Mouse (Mus musculus): ENCODE measurements around the gene Traf1.

Traf1 gene

DNA sequence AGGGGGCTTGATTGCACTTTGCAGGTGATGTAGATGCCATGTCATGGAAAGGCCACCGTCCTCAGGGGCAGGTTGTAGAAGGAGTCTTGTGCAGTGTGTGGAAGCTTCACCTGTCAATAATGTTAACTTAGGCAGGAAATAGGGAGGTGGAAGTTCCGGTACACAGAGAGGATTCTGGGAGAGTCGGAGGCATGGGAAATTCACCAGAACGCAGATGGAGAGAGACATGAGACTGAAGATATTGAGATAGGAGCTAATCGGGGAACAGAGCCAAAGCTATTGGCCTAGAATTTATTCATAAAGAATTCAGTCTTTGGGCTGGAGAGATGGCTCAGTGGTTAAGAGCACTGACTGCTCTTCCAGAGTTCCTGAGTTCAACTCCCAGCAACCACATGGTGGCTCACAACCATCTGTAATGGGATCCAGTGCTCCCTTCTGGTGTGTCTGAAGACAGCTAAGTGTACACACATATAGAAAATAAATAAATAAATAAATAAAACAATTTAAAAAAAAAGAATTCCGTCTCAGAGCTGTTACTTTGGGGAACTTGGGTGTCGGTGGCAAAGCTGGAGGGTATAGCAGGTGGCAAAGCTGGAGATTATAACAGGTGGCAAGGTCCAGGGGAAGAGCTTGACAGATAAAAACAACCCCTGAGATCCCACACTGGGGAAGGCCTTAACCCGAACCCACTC is 4.8 kb upstream of the Traf1 start:
- DNase-seq (ENCODE audit: low spot score): no peak

DNA sequence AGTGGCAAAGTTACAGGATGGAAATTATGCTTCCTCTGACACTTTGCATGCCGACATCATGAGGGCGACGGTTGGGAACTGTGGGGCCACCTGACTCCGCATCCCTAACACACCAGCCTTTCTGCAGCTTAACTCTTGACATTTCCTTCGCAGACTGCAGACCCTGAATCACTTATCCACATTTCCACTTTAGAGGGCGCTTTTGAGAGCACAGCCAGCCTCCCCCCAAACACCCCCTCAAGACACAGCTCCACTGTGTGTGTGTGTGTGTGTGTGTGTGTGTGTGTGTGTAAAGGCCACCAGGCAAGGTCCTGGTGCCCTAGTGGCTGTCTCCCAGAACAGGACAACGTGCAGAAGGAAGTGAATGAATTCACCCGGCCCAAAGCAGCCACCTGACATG is 4.2 kb upstream of the Traf1 start:
- no peak for DNase-seq (ENCODE audit: low spot score)

DNA sequence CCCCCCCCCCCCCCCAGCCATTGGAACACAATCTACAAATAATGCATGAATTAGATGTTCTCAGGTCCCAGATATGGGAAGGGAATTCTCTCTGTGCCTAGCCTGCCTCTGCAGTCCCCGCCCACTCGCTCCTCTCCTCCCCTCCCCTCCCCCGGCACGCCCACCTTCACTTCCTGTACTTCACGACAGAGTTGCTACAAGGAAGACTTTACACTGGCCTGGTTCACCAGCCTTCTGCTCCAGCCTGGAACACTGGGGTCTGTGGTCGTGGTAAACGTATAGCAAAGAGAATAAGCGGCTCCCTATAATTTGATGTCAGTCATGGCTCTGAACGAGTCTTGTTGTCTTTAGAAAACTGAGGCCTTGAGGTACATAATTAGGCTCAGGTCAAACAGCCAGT is 3.7 kb upstream of the Traf1 start:
- DNase-seq (ENCODE audit: low spot score): peak; percentile 66

DNA sequence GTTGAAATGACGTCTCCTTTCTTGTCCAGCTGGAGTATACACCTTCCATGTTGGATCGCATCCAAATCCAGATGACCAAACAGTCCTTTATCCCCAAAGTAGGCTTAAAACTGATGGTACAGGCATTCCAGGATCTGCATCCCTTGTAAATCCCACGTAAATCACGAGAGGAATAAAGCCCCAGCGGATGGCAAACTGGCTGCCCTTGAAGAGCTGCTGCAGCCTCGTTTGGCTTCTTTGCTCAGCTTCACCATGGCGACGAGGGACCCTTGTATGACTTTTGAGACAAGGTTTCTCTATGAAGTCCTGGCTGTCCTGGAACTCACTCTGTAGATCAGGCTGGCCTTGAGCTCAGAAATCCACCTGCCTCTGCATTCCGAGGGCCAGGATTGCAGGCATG is 3.1 kb upstream of the Traf1 start:
- DNase-seq (ENCODE audit: low spot score): no peak

DNA sequence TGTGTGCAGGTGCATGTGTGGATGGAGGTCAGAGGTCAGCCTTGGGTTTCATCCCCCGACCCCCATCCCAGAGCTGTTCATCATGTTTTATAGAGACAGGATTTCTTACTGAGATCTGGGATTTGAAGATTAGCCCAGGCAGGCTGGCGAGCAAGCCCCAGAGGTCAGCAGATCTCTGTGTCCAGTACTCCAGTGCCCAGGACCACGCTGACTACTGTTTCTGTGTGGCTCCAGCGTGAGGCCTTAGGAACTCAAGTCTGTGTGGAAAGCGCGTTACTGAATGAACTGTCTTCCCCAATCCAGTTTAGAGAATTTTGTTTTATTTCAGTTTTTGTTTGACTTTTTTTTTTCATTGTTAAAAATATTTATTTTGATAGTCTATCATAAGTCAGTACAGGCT is 2.7 kb upstream of the Traf1 start:
- DNase-seq (ENCODE audit: low spot score): no peak

DNA sequence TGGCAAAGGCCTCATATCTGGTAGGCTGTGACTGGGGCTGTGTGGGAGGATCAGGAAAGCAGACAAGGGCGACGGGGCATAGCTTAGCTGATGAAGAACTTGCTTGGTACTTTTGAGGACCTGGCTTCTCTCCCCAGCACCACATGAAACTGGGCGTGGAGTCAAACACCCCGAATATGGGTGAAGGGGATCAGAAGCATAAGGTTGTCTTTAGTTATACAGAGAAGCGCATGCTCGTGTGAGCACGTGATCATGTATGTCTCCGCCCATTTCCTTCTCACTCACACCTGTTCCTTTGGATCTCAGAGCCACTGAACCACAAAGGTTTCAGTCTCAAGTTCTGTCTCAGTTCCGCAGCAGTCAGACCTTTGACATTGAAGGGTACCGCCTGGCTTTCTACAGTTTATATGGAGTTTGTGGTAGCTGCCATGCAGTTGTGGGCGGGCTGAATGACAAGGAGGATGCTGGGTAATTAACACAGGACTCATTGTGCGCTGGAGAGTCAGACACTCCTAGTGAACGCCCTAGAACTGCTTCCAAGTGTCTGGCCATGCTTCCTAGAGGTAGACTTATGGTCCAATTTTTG is 1.9 kb upstream of the Traf1 start:
- peak; percentile 93 for DNase-seq (ENCODE audit: low spot score)

DNA sequence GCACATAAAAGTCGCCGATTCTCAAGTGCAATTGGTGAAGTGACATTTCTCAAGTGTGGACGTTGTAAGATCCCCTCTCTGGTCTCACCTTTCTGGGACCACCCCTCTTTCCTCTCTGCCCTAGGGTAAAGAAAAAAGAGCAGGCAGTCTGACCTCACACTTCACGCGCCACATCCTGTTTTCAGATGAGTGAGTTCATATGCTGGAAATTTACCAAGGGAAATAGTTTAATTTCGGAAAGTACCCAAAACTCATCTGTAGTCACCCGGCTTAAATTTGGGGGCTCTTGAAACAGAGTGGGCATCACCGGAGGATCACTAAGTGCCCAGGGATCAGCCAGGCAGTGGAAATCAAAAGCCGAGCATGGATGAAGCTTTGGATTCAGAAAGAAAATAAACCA is 1.3 kb upstream of the Traf1 start:
- DNase-seq (ENCODE audit: low spot score): peak; percentile 91

DNA sequence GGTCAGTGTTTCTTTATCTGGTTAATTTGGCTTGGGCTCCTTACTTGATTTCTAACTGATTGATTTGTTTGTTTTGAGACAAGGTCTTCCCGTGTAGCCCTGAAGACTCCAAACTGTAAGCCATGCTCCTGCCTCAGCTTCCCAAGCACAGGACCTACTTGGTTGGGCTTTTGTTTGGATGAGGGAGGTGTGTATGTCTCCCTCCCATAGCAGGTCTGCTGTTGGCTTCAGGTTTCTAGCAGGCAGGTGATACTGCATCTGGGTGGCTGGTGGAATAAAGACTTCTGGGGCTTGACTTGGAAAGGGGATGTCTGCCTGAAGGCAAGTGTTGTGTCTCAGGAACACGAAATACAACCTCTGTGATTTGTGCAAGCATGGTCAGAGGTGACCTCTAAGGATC is 639 bp upstream of the Traf1 start:
- peak; percentile 31 for DNase-seq (ENCODE audit: low spot score)

DNA sequence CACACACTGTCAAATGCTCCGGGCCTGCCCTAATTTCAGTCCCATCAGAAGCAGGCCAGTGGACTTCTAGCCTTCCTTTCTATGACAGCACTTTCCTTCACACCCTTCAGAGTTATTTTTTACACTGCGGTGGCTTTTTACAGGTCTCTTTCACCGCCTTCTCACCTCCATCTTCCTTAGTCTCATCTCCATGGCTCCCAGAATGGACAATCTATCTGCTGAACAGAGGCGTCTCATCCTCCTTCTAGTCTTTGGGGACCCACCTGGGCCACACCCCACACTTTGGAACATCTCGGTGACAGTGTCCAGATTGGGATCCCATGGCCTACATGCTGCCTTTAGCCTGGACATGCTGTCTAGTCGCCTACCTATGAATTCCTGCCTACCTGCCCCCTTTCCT is 606 bp downstream of the Traf1 start:
- no peak for DNase-seq (ENCODE audit: low spot score)

DNA sequence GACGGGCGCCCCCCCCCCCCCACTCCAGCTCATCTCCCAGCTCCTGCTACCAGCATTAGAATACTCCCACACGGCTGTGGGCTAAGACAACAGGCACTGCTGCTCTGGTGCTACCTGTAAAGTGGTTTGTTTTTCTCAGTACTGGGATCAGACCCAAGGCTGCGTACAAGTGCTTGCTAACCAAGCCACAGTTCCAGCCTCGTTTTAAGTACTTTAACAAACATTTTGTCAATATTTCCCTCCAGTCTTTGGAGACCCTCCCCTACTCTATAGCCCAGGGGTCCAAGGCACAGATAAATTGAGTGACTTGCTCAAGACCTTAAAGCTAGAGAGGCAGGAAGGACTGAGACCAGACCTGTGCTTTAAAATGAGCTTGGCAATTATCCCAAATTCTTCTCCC is 1.1 kb downstream of the Traf1 start:
- DNase-seq (ENCODE audit: low spot score): no peak

DNA sequence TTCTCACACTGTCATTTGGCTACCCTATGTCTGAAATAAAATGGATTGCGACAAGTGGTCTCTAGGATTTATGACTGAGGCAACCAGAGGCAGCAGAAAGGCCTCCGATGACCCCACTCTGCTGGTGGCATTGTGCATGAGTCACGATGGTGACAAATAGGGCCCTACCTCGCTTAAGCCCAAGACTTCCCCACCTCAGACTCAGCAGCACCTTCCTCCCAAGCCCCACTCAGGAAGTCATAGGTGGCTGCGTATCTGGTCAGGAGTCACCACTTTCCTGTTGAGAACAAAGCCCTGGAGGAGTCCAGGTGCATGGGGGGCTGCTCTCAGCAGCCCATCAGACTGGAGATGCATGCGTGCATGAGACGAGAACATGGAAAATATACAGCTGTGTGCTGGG is 3.0 kb downstream of the Traf1 start:
- peak; percentile 54 for DNase-seq (ENCODE audit: low spot score)

DNA sequence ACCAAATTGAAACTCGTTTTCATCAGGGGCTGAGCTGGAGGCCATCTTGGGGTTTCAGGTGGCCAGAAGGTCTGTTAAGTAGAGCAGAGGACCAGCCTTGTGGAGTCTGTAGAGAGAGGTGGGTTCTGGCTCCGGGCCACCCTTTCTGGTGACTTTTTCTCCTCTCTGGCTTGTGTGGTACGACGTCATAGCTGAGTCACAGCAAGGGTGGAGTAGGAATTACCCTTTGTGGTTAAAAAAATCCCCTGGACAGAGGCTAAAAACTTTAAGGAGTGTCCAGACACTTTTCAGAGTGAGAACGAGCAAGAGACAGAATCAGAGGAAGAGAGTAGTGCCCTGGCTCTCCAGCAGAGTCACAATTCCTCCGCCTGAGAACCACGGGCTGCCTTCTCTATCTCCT is 3.5 kb downstream of the Traf1 start:
- DNase-seq (ENCODE audit: low spot score): peak; percentile 63

DNA sequence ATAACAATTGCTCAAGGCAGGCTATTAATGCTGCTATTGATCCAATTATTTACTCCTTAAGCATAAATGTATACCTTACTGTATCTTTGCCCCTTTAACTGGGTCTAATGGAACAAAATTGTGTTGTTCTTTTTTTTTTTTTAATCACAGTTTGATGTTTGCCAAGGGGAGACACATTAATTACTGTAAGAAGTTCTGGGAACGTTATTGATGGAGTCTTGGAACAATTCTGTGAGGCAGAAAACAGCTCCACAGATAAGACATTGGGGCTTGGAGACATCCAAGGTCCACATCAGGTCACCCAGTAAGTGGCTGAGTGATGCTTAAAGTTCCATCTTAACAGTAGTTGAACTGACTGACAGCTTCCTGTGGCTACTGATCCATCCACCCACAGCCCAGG is 4.2 kb downstream of the Traf1 start:
- DNase-seq (ENCODE audit: low spot score): no peak

DNA sequence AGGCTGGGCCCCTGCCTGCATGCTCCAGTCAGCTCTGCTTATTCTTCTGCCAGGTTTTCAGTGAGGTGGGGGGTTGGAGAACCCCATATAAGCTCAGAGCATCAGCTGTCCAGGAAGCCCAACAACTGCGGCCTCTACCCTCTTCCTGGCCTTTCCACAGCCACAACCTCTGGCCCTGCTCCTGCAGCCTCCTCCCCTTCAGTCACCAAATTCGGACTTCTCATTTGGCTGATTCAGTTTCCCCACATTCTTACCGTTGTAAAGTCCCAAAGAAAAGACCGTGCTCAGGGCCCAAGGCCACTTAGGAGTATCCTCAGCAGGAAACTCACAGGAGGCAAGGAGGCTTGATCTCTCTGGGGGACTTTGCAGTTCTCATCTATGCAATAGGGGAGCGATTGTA is 4.6 kb downstream of the Traf1 start:
- DNase-seq (ENCODE audit: low spot score): no peak

DNA sequence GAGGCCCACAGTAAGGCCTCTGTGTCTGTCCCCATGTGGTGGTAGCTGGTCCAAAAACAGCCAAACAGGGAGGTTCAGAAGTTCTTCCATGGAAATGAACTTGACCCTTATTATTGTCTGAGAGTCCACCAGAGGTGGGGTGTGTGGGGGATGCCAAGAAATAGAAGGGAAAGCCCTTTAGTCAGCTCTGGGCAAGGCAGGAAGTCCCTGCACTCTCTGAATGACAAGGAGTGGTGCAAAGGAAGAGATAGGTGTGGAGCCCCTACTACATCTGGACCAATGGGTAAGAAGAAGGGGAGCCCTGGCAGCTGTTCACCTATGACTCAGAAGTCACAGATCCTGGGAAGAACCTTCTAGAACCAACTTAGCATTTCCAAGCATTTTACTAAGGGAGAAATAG is 7.2 kb downstream of the Traf1 start:
- no peak for DNase-seq (ENCODE audit: low spot score)

DNA sequence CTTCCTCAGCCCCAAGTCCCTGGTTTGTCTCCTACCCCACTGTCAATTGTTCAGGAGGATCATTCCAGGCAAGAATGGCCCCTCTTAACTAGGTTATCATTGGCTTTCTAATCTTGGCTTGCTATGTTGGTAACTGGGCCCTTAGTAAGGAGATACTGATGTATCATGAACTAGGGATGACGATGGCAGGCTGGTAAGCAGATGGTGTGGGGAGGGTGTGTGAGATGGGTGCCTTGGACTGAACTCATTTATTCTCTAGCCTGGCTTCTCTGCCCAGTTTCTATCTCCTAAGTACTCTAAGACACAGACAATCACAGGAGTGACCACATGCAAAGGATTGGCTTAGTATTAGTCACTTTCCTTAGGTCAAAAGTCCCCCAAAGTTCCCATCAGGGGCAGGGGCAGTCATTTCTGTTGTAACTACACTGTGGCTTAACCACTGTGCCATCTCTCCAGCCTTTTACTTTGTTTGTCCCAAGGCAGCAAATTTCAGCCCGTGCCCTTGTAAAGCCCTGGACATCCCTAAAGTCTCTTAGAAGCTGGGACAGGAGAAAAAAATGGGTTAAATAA is 7.9 kb downstream of the Traf1 start:
- DNase-seq (ENCODE audit: low spot score): no peak

DNA sequence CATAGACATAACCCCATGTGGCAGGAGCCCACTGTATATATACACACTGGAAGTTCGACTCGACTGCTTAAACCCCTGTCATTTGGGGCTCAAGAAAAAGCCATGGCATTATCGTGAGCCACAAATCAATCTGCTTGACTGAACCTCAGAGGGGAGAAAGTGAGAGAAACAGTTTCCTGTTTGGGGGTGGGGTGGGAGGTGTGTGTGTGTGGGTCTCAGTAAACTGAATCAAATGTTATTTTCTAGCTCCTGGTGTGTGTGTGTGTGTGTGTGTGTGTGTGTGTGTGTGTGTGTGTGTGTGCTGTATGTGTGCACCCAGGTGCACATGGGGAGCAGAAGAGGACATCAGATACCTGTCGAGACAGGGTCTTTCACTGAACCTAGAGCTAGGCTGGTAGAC is 8.6 kb downstream of the Traf1 start:
- peak; percentile 49 for DNase-seq (ENCODE audit: low spot score)

DNA sequence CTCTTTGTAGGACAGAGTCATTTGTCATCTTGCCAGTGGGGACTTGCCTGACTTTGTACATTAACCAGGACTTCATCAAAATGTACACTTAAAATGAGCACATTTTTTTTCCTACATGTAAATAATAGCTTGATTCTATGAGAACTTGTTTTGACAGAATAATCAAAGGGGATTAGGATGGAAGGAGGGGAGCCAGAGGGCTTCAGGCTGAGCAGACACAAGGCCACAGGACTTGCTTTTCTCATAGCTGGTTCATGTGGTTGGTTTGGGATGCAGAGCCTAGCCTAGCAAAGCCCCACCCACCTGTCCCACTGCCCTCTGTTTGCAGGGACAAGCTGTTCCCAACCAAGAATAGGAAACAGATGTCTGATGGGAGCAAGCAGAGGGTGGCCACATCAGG is 10.1 kb downstream of the Traf1 start:
- no peak for DNase-seq (ENCODE audit: low spot score)

DNA sequence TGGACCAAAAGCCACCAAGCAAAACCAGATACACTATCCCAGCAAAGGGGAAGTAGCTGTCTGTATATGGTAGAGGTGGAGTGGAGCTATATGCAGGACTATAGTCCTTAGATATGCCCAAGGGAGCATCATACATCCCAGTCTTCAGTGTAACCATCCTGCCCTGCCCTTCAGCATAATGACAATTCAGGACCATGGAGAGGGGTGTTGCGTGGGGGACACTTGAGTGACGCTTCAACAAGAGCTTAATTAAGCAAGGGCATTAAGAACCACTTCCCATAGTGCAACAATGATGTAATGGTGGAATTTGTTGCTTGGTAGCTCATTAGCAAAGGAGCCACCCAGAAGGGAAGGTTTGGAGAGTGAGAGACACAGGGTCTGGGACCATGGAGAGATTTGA is 12.9 kb downstream of the Traf1 start:
- no peak for DNase-seq (ENCODE audit: low spot score)

DNA sequence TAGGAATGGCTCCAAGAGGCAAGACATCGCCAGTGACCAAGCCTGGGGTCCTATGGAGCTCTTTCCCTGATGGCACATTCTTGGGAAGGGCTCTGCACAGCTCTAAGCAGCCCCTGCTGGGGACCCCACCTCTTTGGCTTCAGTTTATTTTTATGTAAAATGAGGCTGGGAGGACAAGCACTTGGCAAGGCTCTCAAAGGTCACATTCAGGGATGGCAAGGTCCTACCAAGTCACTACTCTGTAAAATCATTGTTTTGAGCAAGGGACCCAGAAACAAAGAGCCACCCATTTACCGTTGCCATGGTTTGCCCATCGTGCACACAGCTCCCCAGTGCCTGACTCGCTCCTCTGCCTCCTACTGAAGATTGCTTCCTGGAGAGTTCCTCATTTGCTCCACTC is 15.5 kb downstream of the Traf1 start:
- DNase-seq (ENCODE audit: low spot score): no peak

DNA sequence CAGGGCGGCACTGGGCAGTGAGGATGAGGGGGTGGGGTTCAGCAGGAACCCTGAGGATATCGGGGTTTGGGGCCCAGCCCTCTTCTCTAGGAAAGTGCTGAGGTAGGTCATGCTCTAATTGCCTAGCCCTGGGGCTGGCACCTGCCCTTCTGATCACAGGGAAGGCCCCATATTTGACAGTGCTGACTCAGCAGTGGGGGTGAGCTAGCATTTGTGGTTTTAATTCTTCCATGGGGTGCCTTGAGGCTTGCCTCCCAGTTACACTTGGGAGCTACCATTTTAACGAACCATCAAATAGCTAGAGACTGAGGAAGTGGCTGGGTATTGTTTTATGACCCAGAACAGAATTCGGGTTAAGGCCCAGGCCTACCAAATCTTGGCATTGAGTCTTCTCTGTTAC is 16.0 kb downstream of the Traf1 start:
- DNase-seq (ENCODE audit: low spot score): no peak

DNA sequence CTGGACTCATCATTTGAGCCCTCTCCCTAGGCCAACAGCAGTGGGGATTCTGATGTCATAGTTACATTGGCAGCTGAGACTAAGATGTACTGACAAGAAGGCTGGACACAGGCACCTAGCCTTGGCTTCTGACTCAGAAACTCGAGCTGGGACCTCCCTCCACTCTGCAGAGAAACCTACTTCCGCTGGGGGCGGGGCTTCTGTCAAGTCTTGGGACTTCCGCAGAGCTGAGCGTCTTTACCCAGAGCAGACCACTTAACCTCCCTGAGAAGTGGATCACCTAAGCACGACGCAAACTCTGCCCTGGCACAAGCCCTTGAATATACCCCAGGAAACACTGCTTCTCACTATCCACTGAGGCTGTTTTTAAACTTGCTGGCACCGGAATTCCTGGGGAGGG is 16.8 kb downstream of the Traf1 start:
- DNase-seq (ENCODE audit: low spot score): peak; percentile 87

DNA sequence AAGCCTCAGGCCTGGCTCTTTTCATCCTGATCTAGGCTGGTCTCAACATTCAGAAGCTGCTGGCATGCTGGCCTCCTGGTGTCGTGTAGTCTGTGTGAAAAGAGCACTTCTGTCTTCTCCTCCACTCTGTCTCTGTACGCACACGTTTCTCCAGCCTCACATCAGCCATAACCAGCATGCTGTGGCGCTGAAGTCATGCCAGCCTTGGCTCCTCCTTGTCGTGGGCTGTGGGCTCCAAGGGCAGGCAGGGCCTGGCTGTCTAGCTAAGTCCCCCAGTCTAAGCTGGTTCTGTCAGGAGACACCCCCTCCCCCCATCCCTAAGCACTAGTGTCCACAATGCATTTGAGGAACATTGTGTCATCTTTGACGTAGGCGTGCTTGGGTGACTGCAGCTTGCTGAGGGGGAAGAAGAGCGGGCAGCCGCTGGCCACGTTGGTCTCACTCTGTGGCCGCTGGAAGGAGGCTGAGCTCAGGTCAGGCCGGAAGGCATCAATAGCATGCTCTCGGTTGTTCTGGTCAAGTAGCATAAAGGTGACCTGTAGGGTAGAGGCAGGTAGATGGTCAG is 17.9 kb downstream of the Traf1 start:
- no peak for DNase-seq (ENCODE audit: low spot score)

All from T-cell, adult 2 months (primary cell).